Mouse (Mus musculus): ENCODE measurements around the gene Bcar3. TPM values are rescaled to one million over a fixed set of nuclear protein-coding genes. Genes with fewer than 3 reads are reported as not detected.
"Not testable (repeated sequence)": the region's sequence is repeated elsewhere in the genome, so short reads cannot be mapped to it uniquely, and the experiment has no call there.

Gene Bcar3
- total RNA-seq, 2 experiments from 2014 or later = 4.7 to 7.0 TPM

DNA sequence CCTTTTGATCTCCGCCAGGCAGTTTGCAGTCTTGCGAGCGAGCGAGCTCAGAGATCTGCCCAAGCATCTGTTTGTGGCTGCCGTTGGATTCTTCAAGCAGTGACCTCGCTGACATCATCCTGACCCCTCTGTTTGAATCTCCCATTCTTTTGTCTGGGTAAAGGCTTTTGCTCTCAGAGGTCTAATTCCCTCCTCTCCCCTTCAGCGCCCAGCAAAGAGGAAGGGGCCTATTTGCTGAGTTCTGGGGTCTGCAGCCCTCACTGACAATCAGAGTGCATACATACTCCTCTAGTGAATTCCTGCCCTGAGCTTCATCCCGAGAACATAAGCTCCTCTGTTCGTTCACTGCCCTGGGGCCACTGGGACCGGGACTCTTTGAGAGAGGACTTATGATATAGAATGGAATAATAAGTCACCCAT is 82.5 kb downstream of the Bcar3 start:
- intact Hi-C loops (cut with DNase I) = no loop called here
- DNase-seq = no peak

DNA sequence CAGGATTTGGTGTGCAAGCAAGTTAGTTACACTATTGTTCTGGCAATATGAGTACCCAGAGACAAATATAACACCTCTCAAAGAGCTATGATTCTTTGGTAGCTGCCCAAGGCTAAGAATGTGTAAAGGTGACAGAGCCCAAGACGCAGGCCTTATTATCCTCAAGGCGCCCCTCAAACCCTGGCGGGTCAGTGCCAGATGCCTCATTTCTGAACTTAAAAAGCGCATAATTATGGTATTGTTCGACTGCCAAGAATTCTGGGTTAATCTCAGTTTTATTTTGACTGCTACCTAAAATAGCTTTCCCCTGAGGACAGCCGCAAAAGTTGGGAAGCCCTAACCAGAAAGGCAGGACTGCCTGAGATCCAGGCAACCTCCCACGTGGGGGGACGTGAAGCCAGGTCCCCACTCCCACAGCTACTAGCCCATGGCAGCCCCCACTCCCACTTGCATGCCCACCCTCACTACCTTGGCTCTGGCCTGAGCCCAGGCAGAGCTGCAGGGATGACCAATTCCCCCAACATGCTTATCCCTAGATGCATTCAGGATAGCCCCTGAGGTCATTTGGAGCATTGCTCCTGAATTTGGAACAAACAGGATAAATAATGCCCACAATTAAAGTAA is 83.0 kb downstream of the Bcar3 start:
- no peak for DNase-seq
- intact Hi-C loops (cut with DNase I) = no loop called here

- intact Hi-C loops (cut with DNase I) = no loop called here
- DNase-seq = no peak
These were observed 84.7 kb downstream of the Bcar3 start for GRCm38 (mm10) chr3:122378634-122379033.

GRCm38 (mm10) chr3:122380776-122381175 is 86.8 kb downstream of the Bcar3 start:
- no peak for DNase-seq
- intact Hi-C loops (cut with DNase I) = no loop called here

DNA sequence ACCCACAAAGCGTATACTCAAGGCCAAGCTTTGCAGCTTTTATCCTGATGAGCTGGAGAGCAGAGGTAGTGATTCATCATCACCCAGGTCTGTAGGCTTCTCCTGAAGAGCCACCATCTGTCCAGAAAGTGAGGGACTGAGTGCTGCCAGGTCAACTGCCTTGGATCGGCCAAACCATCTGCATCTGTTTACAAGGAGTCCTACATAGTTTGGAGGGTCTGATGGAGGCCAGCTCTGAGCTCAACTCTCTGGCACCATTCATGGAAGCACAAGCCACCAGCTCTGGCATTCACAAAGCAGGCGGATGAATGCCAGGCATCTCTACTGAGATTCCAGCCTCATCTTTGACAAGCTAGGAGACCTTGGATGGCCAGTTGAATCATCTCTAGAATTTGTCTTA is 87.7 kb downstream of the Bcar3 start:
- intact Hi-C loops (cut with DNase I) = no loop called here
- no peak for DNase-seq

GRCm38 (mm10) chr3:122386444-122386843 is 92.5 kb downstream of the Bcar3 start:
- intact Hi-C loops (cut with DNase I) = no loop called here
- no peak for DNase-seq

- no peak for DNase-seq
- intact Hi-C loops (cut with DNase I) = no loop called here
These were observed 93.8 kb downstream of the Bcar3 start for GRCm38 (mm10) chr3:122387771-122388170.

- no peak for DNase-seq
- intact Hi-C loops (cut with DNase I) = no loop called here
These were observed 96.0 kb downstream of the Bcar3 start for GRCm38 (mm10) chr3:122389972-122390371.

DNA sequence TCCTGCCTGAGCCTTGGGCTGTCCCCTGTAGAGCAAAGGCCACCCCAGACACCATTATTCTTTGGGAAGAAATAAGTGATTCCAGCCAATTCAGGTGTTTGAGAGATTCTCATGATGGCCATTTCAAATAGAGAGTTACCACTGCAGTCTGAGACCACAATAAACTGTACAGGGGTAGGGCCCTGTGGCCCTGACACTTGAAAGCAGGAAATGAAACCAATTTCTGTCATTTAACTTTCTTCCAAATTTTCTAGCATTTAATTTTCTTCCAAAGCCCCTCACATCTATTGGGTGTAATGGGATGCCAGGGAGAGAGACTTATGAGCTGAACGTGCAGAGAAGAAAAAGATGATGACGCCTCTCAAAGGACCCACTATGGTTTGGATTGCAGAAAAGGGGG is 97.2 kb downstream of the Bcar3 start:
- DNase-seq = no peak
- intact Hi-C loops (cut with DNase I) = no loop called here

- DNase-seq = no peak
- intact Hi-C loops (cut with DNase I) = no loop called here
These were observed 97.9 kb downstream of the Bcar3 start for GRCm38 (mm10) chr3:122391816-122392215.

- DNase-seq; intact Hi-C loops (cut with DNase I): not testable (repeated sequence)
These were observed 99.5 kb downstream of the Bcar3 start for GRCm38 (mm10) chr3:122393411-122393810.

GRCm38 (mm10) chr3:122393836-122394374 is 100.0 kb downstream of the Bcar3 start:
- intact Hi-C loops (cut with DNase I) = no loop called here
- no peak for DNase-seq

- intact Hi-C loops (cut with DNase I) = no loop called here
- no peak for DNase-seq
These were observed 103.0 kb downstream of the Bcar3 start for GRCm38 (mm10) chr3:122396957-122397356.

DNA sequence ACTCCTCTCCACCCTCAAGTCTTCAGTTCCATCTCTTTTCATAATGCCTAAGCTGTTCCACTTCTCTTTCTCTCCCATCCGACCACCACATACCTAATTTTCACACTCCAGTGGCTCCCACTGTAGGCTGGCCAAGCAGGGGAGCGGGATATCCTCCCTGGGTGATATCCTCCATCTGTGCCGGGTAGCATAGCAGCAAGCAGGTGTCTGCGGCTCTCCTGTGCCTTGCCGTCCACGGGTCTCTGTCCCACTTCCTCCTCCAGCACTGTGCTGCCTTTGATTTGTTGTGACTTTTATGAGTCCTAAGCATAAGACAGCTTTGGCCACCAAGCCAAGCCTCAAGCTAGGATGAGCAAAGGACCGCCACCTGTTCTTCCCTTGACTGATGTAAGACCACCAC is 103.5 kb downstream of the Bcar3 start:
- intact Hi-C loops (cut with DNase I) = no loop called here
- DNase-seq = no peak

DNA sequence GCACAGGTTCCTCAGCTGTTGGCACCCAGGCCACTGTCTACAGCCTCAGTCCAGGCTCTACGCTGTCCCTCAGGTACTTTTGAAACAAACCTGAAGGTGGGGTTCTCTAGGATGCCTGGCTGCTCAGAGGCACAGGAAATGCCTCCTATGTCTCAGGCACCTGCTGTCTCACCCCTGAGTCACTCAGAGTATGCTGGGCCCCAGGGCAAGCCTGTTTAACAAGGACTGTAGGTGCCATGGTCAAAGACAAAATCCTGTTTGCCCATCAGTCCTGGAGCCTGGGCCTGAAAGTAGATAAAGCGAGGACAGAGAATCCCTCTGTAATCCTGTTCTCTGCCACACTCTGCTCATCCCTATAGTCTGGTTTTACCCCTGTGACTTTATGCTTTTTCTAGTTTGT is 107.1 kb downstream of the Bcar3 start:
- intact Hi-C loops (cut with DNase I) = no loop called here
- no peak for DNase-seq

DNA sequence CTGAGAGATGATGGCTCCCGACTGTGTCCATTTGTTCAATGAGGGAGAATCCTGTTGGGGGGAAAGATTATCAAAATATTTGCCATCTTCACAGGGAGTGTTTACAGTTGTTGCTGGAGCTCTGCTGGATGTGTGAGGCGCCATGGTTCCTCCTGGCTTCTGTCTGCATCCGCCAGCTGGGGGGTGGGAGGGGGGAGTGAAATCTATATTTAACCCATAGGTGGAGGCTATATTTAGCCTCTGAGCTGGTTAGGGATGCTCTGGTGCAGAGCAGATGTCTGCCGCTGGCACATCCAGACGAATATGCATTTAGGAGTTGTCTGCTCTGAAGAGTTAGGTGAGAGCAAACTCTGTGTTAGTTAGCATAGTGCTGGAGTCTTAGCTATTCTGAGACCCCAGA is 108.2 kb downstream of the Bcar3 start:
- intact Hi-C loops (cut with DNase I) = no loop called here
- DNase-seq = no peak

- no peak for DNase-seq
- intact Hi-C loops (cut with DNase I) = no loop called here
These were observed 110.1 kb downstream of the Bcar3 start for GRCm38 (mm10) chr3:122403860-122404557.

GRCm38 (mm10) chr3:122405203-122405956 is 111.4 kb downstream of the Bcar3 start:
- intact Hi-C loops (cut with DNase I) = no loop called here
- DNase-seq = peak; percentile 16

- peak; percentile 6 for DNase-seq
- intact Hi-C loops (cut with DNase I) = no loop called here
These were observed 112.5 kb downstream of the Bcar3 start for GRCm38 (mm10) chr3:122406416-122406815.

- DNase-seq = no peak
- intact Hi-C loops (cut with DNase I) = no loop called here
These were observed 113.8 kb downstream of the Bcar3 start for GRCm38 (mm10) chr3:122407757-122408156.

DNA sequence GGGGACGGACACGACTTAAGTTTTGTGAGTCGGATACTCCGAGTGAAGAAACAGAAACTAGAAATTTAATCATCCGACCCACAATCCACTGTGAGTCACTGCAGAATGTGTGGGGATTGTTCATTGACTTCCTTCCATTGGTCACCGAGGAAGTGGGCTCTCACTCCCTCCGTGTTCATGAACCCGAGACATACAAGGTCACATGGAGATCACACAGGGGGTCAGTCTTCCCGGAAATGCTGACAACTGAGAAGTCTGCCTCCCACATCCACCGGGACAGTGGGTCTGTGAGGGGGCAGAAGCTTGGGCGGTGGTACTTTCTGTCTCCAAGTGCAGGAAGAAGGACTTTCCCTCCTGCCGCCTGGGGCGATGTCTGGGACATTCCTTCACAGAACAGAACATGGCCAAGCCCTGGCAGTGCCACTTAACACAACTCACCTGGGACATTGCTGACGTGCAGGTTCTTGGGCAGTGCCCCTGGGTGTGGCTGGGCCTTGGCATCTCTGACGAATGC is 114.9 kb downstream of the Bcar3 start:
- no peak for DNase-seq
- intact Hi-C loops (cut with DNase I) = no loop called here
